Mouse (Mus musculus) fibroblast of lung, adult 2 months (primary cell): Measurements from ENCODE around the gene Syap1.
"Not testable (repeated sequence)": the region's sequence is repeated elsewhere in the genome, so short reads cannot be mapped to it uniquely, and the experiment has no call there.

ENCODE experiments used
- DNase-seq: peaks from one replicate; pipeline ENCODE4 v3.0.0-alpha.2; 2011; ENCODE audit warnings: low read depth

Gene Syap1

DNA sequence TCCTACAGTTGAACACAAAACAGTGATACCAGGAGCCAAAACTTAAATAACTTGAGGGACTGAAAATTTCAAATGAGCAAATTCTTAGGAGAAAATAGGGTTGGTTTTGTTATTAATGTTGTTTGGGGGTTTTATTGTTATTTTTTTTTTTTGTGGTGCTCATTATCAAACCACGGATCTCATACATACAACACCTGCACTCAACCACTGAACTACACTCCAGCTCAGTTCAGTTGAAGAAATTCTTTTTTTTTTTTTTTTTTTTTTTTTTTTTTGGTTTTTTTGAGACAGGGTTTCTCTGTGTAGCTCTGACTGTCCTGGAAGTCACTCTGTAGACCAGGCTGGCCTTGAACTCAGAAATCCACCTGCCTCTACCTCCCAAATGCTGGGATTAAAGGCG is 57.9 kb downstream of the Syap1 start:
- DNase-seq: not testable (repeated sequence)

DNA sequence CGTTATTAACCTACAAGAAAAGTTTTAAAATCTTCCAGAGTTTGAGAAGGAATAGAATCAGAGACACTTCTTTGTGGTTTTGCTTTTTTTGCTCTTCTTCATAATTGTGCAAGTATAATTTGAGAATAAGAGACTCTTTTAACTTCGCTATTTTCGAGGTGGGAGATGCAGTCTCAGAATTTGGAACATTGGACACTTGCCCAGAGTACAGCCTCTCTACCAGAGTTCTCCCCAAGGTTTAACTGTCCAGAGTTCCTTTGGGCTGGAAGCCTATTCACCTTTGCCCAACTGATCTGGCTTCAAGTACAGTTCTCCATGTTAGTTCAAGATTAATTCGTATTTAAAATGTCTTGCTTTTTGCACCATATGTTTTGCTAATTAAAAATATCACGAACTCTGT is 58.5 kb downstream of the Syap1 start:
- DNase-seq: no peak

DNA sequence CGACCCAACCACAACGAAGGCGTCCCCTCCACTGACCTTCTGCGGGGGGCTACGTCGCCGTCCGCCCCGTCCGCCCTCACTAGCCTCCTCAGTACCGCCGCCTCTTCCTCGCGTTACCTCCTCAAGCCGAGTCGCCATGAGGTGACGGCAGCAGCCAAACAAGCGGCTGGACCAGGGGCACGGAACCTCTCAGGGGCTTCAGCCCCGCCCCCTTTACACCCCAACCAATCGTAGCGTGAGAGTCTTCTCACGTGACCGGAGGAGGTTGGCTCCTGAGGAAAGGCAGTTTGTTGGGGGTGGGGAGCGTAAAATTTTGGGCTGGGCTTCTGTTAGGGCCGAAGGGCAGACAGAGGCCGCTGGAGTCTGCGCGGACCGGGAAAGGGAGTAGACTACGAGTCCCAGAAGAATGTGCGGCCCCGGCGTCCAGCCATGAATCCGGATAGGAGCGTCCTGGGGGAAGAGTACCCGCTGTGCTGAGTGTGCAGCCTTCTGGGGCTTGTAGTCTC is 59.0 kb downstream of the Syap1 start, which contains the start of gene Txlng:
Txlng (minus strand) TSS at position 252 of the 506 bp plus-strand sequence.
- DNase-seq: peak; percentile 95

DNA sequence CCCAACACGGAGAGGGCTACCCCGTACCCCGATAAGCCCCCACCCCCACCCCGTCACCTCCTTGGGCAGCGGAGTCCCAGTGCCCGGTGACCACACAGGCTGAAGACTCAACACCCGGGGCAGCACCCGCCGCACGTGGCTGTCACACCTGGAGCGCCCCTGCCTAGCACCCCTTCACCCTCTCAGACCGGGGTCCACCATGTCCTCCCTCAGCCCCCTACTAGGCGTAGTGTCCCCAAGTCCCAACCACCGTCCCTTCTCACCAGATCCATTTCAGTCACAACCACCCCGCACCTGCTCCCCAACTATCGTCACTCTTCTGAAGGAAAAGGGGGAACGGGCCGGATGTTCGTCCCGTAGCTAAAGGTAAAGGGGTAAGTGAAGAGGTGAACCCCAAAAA is 59.5 kb downstream of the Syap1 start:
- DNase-seq: no peak

DNA sequence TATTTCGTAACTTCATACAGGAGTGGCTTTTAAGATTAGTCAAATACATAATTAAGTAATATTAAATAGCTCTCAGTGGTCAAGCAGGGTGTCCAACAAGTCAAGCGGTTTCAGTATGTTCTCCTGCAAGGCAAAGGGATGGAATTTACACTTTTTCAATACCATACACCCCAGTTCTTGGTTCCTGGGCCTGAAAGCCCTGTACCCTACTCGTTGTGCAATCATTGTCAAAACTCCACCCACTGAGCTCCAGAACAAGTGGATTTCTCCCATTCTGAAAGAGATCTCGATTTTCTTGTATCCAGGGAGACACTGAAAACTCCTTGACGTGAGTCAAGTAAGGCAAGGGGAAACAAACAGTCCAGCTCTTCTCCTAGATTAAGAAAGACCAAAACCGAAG is 60.2 kb downstream of the Syap1 start:
- no peak for DNase-seq
